Mouse (Mus musculus) forebrain, embryonic 10.5 days (tissue): ENCODE data around the gene Soga1. TPM values are rescaled to one million over a fixed set of nuclear protein-coding genes. Genes with fewer than 3 reads are reported as not detected.
A peak's percentile ranks its signal among the peaks of the same experiment; 100 is the strongest.

Source experiments
- DNase-seq: peaks from one replicate; pipeline ENCODE4 v3.0.0-alpha.2; 2017; ENCODE audit warnings: low spot score; ENCODE audit errors: extremely low spot score
- H3K27ac ChIP-seq: fragments of 300-500 bp; sonication (generic); 2 replicates; pipeline ENCODE4 v1.5.1; 2016; ENCODE audit warnings: mild to moderate bottlenecking
- H3K27me3 ChIP-seq: fragments of 300-500 bp; sonication (generic); 2 replicates; pipeline ENCODE4 v1.6.1; 2016; ENCODE audit warnings: mild to moderate bottlenecking; ENCODE audit not compliant: poor library complexity, severe bottlenecking
- H3K36me3 ChIP-seq: fragments of 300-500 bp; sonication (generic); replicated peaks from 2 replicates; pipeline ENCODE4 v1.6.1; 2016; ENCODE audit warnings: mild to moderate bottlenecking, moderate library complexity
- H3K4me1 ChIP-seq: fragments of 300-500 bp; sonication (generic); 2 replicates; pipeline ENCODE4 v1.6.1; 2016
- H3K4me3 ChIP-seq: fragments of 300-500 bp; sonication (generic); 2 replicates; pipeline ENCODE4 v1.5.1; 2016; ENCODE audit warnings: mild to moderate bottlenecking, moderate library complexity
- H3K9me3 ChIP-seq: fragments of 300-500 bp; sonication (generic); 2 replicates; pipeline ENCODE4 v1.6.1; 2016; ENCODE audit warnings: mild to moderate bottlenecking, moderate library complexity
- WGBS: fragments of 180-500 bp; shearing (Covaris S2); methylation state at CpG from one replicate; pipeline ENCODE4 v1.1.7; 2016; 5-methylcytosine and 5-hydroxymethylcytosine counted together
- polyA plus RNA-seq: library from polyadenylated mRNA; unstranded; fragments of >200 nt; fragmentation: Nextera tagmentation; extraction: Ambion mirVana; gene quantifications from 2 replicates; pipeline ENCODE4 v1.2.1, GENCODE M21; 2016

The Soga1 gene
- polyA plus RNA-seq, 1 experiment from 2014 or later = 4.0 TPM

GRCm38 (mm10) chr2:157057186-157057585, 21.9 kb downstream of the Soga1 start:
- WGBS = 91% methylated on average over 3 of the region's 3 CpGs
- Histone ChIP-seq H3K4me3 (no peak overlapping the region), H3K36me3 (peaks cover 79% of the 10 kb centered on the region), H3K9me3 (no peaks in the 10 kb centered on the region), H3K27me3 (no peaks in the 10 kb centered on the region), H3K4me1 (peaks cover 30% of the 10 kb centered on the region), H3K27ac (peak overlapping the region; percentile 91; the same call in 1 of the 2 replicates)
- DNase-seq = no peak

DNA sequence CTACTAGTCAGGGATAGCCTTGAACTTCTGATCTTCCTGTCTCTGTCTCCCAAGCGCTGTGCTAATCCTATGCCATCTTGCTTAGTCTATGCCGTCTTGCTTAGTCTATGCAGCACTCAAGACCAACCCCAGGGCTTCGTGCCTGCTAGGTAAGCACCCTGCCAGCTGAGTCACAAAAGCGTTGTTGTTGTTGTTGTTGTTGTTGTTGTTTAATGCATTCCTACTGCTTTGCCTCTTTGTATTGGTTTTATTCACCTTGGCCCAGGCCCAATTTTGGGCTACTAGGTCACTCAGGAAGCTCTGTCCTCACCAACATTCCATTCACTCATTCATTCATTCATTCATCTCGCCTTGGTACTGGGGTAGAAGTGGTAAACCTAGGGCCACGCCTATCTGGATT, 23.3 kb downstream of the Soga1 start:
- H3K36me3 ChIP-seq = peaks cover 89% of the 10 kb centered on the region
- WGBS = 92% methylated on average over 6 of the region's 6 CpGs
- H3K9me3 ChIP-seq = no peaks in the 10 kb centered on the region
- no peak overlapping the region for H3K27ac ChIP-seq
- no peak for DNase-seq
- peaks cover 26% of the 10 kb centered on the region for H3K4me1 ChIP-seq
- H3K27me3 ChIP-seq = no peaks in the 10 kb centered on the region
- H3K4me3 ChIP-seq = no peak overlapping the region

GRCm38 (mm10) chr2:157054816-157055215, 24.2 kb downstream of the Soga1 start:
- WGBS = 78% methylated on average over 5 of the region's 5 CpGs
- H3K36me3 ChIP-seq = peaks cover 92% of the 10 kb centered on the region
- H3K9me3 ChIP-seq = no peaks in the 10 kb centered on the region
- no peak overlapping the region for H3K27ac ChIP-seq
- H3K27me3 ChIP-seq = no peaks in the 10 kb centered on the region
- peaks cover 31% of the 10 kb centered on the region for H3K4me1 ChIP-seq
- no peak for DNase-seq
- H3K4me3 ChIP-seq = no peak overlapping the region

- no peaks in the 10 kb centered on the region for H3K9me3 ChIP-seq
- H3K27me3 ChIP-seq = no peaks in the 10 kb centered on the region
- no peak overlapping the region for H3K4me3 ChIP-seq
- peaks cover 30% of the 10 kb centered on the region for H3K4me1 ChIP-seq
- no peak overlapping the region for H3K27ac ChIP-seq
- peaks cover 92% of the 10 kb centered on the region for H3K36me3 ChIP-seq
- WGBS = 90% methylated on average over 8 of the region's 8 CpGs
- no peak for DNase-seq
Observed at GRCm38 (mm10) chr2:157054297-157054696, 24.8 kb downstream of the Soga1 start.

DNA sequence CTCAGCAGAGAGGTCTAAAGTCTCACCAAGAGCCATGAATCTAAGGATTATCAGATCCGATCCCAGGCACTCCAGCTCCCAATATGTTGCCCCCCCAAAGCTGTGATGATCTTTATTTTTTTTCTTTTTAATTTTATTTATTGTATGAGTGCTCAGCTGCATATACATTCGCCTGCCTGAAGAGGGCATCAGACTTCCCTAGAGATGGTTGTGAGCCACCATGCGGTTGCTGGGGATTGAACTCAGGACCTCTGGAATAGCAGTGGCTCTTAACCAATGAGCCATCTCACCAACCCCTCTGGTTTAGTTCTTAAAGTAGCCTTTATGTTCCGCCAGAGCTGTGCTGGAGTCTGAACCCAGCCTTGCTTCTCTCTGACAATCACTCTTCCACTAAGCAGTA, 25.3 kb downstream of the Soga1 start:
- no peak for DNase-seq
- H3K36me3 ChIP-seq = peaks cover 94% of the 10 kb centered on the region
- H3K4me1 ChIP-seq = peaks cover 25% of the 10 kb centered on the region
- H3K4me3 ChIP-seq = no peak overlapping the region
- H3K27me3 ChIP-seq = no peaks in the 10 kb centered on the region
- WGBS = 77% methylated on average over 4 of the region's 4 CpGs
- no peaks in the 10 kb centered on the region for H3K9me3 ChIP-seq
- no peak overlapping the region for H3K27ac ChIP-seq

DNA sequence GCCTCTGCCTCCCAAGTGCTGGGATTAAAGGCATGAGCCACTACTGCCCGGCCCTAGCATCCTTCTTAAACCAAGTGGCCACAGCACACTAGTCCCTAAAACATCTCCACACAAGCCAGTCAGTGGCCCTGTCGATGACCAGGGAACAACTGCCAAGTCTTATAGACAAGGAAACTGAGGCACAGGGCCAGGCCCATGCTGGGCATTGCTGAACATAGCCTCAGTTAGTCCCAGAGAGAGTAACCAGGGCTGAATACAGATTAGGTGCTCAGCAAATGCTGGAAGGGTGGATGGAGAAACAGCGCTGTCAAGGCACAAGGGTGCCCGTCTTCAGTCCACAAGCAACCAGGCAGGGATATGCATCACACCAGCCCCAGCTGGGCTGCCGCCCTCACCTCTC, 25.9 kb downstream of the Soga1 start:
- Histone ChIP-seq H3K4me1 (peaks cover 18% of the 10 kb centered on the region), H3K9me3 (no peaks in the 10 kb centered on the region), H3K36me3 (peaks cover 94% of the 10 kb centered on the region), H3K27ac (no peak overlapping the region), H3K27me3 (no peaks in the 10 kb centered on the region), H3K4me3 (no peak overlapping the region)
- DNase-seq = no peak
- 92% methylated on average over 5 of the region's 5 CpGs for WGBS

DNA sequence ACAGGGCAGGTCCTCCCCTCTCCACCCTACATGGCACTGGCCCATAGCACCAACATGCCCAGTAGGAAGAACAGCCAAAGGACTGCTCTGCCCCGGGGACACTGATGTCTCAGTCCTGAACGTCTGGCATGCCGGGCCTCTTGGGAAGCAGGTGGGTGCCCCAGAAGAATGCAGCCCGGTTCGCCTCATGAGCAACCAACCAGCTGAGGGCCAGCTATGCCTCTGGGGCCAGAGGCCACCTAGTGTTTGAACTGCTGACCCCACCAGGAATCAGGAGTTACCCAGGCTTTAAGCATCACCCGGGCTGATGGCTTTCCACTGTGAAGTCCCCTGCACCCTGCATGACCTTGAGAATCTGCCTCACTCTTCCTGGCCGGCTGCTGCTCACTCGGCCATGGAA, 26.6 kb downstream of the Soga1 start:
- WGBS = 87% methylated on average over 8 of the region's 8 CpGs
- Histone ChIP-seq H3K4me3 (no peak overlapping the region), H3K27me3 (no peaks in the 10 kb centered on the region), H3K36me3 (peaks cover 96% of the 10 kb centered on the region), H3K9me3 (no peaks in the 10 kb centered on the region), H3K27ac (no peak overlapping the region), H3K4me1 (peaks cover 11% of the 10 kb centered on the region)
- DNase-seq = no peak

DNA sequence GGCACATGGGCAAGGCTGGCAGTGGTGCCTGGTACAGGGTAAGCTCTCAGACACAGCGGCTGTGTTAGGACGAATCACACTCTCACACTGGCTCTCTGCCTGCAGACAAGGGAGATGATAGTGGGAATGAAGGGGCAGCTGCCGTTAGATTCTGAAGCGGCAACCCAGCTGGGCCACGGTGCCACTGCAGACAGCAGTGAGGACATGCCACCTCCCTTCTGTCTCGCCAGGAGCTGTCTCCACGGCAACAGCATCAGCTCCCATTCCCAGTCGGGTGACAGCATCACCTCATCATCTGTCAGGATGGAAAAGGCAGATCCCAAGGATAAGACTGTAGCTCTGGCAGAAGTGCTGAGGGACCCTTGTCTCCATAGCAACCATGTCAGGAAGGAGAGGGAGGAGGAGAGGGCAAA, 29.2 kb downstream of the Soga1 start:
- 82% methylated on average over 8 of the region's 8 CpGs for WGBS
- Histone ChIP-seq H3K36me3 (peaks cover 100% of the 10 kb centered on the region), H3K27ac (no peak overlapping the region), H3K9me3 (no peaks in the 10 kb centered on the region), H3K4me1 (peaks cover 10% of the 10 kb centered on the region), H3K4me3 (no peak overlapping the region), H3K27me3 (no peaks in the 10 kb centered on the region)
- DNase-seq = no peak

DNA sequence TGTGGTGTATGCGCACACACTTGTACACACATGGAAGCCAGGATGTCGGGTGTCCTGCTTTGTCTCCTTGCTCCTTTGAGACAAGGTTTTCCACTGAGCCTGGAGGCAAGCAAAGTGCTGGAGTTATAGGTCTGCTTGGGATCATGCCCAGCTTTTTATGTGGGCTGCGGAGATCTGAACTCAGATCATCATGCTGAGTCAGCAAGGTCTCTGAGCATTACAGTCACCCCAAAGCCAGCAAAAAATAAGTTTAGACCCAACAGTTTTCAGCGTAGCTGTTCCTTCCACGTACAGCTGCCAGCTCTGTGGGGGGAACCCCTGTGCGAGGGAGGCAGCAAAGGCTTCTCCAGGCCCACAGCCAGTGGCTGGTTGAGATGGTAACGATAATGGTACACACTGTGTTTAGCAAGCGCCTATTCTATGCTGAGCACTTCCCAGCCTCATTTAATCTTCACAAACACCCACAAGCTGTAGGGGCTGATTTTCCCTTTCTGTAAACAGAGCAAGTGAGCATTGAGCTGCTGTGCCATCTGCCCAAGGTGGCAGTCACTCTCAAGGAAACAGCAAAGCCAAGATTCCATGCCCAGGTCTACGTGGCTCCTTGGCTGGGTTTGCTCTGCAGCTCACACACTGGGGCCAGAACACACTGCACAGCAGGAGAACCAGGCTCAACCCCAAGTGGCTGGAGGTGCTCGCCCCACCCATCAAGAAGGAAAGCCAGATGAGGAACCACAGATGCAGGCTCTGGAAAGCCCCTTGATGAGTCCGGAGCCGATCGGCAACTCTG, 30.5 kb downstream of the Soga1 start:
- H3K36me3 ChIP-seq = peaks cover 100% of the 10 kb centered on the region
- no peaks in the 10 kb centered on the region for H3K9me3 ChIP-seq
- no peak overlapping the region for H3K27ac ChIP-seq
- H3K4me3 ChIP-seq = no peak overlapping the region
- 93% methylated on average over 13 of the region's 13 CpGs for WGBS
- no peak for DNase-seq
- H3K4me1 ChIP-seq = peaks cover 10% of the 10 kb centered on the region
- H3K27me3 ChIP-seq = no peaks in the 10 kb centered on the region

GRCm38 (mm10) chr2:157046956-157047355, 32.1 kb downstream of the Soga1 start:
- no peak for DNase-seq
- 99% methylated on average over 5 of the region's 5 CpGs for WGBS
- H3K27ac ChIP-seq = no peak overlapping the region

DNA sequence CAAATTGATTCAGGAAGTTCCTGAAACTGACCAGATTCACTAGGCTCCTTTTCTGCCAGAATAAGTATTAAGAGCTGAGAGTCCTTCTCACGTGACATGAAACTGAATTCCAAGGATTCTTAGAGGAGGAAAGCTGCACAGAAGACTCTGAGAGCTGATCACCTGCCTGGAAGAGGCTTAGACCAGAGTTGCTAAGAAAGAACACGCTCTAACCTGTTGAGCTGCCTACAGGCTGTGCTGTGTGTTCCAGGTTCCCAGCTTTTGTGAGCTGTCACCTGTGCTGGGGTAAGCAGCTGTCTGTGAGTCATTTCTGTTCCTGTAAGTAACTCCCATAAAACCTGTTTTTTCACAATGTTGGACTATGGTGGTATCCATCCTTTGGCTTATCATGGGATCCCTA, 33.1 kb downstream of the Soga1 start:
- H3K4me1 ChIP-seq = peaks cover 10% of the 10 kb centered on the region
- 93% methylated on average over 2 of the region's 2 CpGs for WGBS
- H3K4me3 ChIP-seq = no peak overlapping the region
- no peak for DNase-seq
- peaks cover 94% of the 10 kb centered on the region for H3K36me3 ChIP-seq
- no peak overlapping the region for H3K27ac ChIP-seq
- H3K27me3 ChIP-seq = no peaks in the 10 kb centered on the region
- no peaks in the 10 kb centered on the region for H3K9me3 ChIP-seq

More at GRCm38 (mm10) chr2:157046956-157047355, 32.1 kb downstream of the Soga1 start:
- Histone ChIP-seq H3K36me3 (peaks cover 94% of the 10 kb centered on the region), H3K4me3 (no peak overlapping the region), H3K9me3 (no peaks in the 10 kb centered on the region), H3K4me1 (peaks cover 10% of the 10 kb centered on the region), H3K27me3 (no peaks in the 10 kb centered on the region)

DNA sequence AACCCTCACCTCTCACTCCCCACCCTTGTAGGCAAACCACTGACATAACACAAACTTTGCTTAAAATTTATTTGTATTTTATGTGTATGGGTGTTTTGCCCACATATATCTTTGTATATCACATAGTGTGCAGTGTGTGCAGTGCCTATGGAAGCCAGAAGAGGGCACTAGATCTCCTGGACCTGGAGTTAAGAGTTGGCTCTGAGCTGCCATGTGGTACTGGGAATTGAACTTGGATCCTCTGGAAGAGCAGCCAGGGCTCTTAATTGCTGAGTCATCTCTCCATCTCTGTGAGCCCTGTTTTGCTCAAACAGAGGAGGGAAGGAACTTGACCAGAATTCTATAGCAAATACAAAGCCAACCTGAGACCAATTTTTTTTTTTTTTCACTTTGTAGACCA, 35.1 kb downstream of the Soga1 start:
- Histone ChIP-seq H3K36me3 (peaks cover 94% of the 10 kb centered on the region), H3K27ac (no peak overlapping the region), H3K4me1 (no peaks in the 10 kb centered on the region), H3K4me3 (no peak overlapping the region), H3K27me3 (no peaks in the 10 kb centered on the region), H3K9me3 (no peaks in the 10 kb centered on the region)
- no peak for DNase-seq

DNA sequence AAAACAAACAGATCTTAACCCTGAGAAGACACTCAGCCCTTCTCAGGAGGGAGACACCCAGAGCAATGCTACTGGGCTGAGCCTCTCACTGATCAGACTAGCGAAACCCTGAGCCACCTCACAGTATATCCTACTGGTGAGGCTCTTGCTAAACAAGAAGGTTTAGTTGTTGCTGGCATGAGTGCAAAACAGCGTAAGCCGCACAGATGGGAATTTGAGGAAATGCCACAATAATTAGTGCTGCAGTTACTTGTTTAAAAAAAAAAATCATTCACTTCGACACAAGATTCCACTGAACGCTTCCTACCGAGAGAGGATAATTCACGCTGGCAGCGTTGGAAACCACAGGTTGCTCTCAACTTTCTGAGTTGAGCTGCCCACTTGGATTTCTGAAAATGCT, 35.5 kb downstream of the Soga1 start:
- 97% methylated on average over 8 of the region's 8 CpGs for WGBS
- H3K27ac ChIP-seq = no peak overlapping the region
- DNase-seq = no peak
- no peaks in the 10 kb centered on the region for H3K4me1 ChIP-seq
- no peak overlapping the region for H3K4me3 ChIP-seq
- H3K27me3 ChIP-seq = no peaks in the 10 kb centered on the region
- no peaks in the 10 kb centered on the region for H3K9me3 ChIP-seq
- H3K36me3 ChIP-seq = peaks cover 94% of the 10 kb centered on the region
